Mouse (Mus musculus) adipocyte (in vitro differentiated cells): Measurements from ENCODE around the gene Dennd4a.

Experiments
- DNase-seq: peaks from one replicate; pipeline ENCODE4 v3.0.0-alpha.2; 2016; ENCODE audit warnings: low spot score

The Dennd4a gene

GRCm38 (mm10) chr9:64810822-64811537 is at the start of gene Dennd4a:
Gene Dennd4a, plus strand, starts transcription at chr9:64811340.
- DNase-seq = peak; percentile 98

GRCm38 (mm10) chr9:64764824-64765223 is 46.3 kb upstream of the Dennd4a start:
- no peak for DNase-seq

- DNase-seq = no peak
These were observed 45.0 kb upstream of the Dennd4a start for GRCm38 (mm10) chr9:64766136-64766535.

- no peak for DNase-seq
These were observed 43.3 kb upstream of the Dennd4a start for GRCm38 (mm10) chr9:64767796-64768195.

GRCm38 (mm10) chr9:64769066-64769695 is 42.0 kb upstream of the Dennd4a start:
- DNase-seq = peak; percentile 70

- no peak for DNase-seq
These were observed 41.2 kb upstream of the Dennd4a start for GRCm38 (mm10) chr9:64769911-64770310.

GRCm38 (mm10) chr9:64770411-64770849 is 40.7 kb upstream of the Dennd4a start:
- no peak for DNase-seq

GRCm38 (mm10) chr9:64771236-64771635 is 39.9 kb upstream of the Dennd4a start:
- no peak for DNase-seq

GRCm38 (mm10) chr9:64773254-64773653 is 37.9 kb upstream of the Dennd4a start:
- DNase-seq = no peak

GRCm38 (mm10) chr9:64773936-64774335 is 37.2 kb upstream of the Dennd4a start:
- DNase-seq = no peak

- DNase-seq = peak; percentile 51
These were observed 36.7 kb upstream of the Dennd4a start for GRCm38 (mm10) chr9:64774411-64774811.

- no peak for DNase-seq
These were observed 36.3 kb upstream of the Dennd4a start for GRCm38 (mm10) chr9:64774883-64775282.

GRCm38 (mm10) chr9:64775491-64775890 is 35.6 kb upstream of the Dennd4a start:
- no peak for DNase-seq

- no peak for DNase-seq
These were observed 33.6 kb upstream of the Dennd4a start for GRCm38 (mm10) chr9:64777441-64777987.

- no peak for DNase-seq
These were observed 33.0 kb upstream of the Dennd4a start for GRCm38 (mm10) chr9:64778151-64778550.

- DNase-seq = peak; percentile 55
These were observed 31.5 kb upstream of the Dennd4a start for GRCm38 (mm10) chr9:64779628-64780027.

GRCm38 (mm10) chr9:64783511-64783910 is 27.6 kb upstream of the Dennd4a start:
- DNase-seq = no peak

- DNase-seq = peak; percentile 76
These were observed 26.3 kb upstream of the Dennd4a start for GRCm38 (mm10) chr9:64784841-64785240.

GRCm38 (mm10) chr9:64786216-64786905 is 24.8 kb upstream of the Dennd4a start:
- no peak for DNase-seq

GRCm38 (mm10) chr9:64788070-64788469 is 23.1 kb upstream of the Dennd4a start:
- no peak for DNase-seq

GRCm38 (mm10) chr9:64789341-64789761 is 21.8 kb upstream of the Dennd4a start:
- no peak for DNase-seq

GRCm38 (mm10) chr9:64789887-64790400 is 21.2 kb upstream of the Dennd4a start:
- no peak for DNase-seq
